Mouse (Mus musculus): Measurements from ENCODE around the gene Hbq1a. TPM values are rescaled to one million over a fixed set of nuclear protein-coding genes. Genes with fewer than 3 reads are reported as not detected.
A peak's percentile ranks its signal among the peaks of the same experiment; 100 is the strongest.
"Not testable (repeated sequence)": the region's sequence is repeated elsewhere in the genome, so short reads cannot be mapped to it uniquely, and the experiment has no call there.

Gene Hbq1a
- polyA plus RNA-seq, 1 experiment from 2014 or later: 0.40 TPM

DNA sequence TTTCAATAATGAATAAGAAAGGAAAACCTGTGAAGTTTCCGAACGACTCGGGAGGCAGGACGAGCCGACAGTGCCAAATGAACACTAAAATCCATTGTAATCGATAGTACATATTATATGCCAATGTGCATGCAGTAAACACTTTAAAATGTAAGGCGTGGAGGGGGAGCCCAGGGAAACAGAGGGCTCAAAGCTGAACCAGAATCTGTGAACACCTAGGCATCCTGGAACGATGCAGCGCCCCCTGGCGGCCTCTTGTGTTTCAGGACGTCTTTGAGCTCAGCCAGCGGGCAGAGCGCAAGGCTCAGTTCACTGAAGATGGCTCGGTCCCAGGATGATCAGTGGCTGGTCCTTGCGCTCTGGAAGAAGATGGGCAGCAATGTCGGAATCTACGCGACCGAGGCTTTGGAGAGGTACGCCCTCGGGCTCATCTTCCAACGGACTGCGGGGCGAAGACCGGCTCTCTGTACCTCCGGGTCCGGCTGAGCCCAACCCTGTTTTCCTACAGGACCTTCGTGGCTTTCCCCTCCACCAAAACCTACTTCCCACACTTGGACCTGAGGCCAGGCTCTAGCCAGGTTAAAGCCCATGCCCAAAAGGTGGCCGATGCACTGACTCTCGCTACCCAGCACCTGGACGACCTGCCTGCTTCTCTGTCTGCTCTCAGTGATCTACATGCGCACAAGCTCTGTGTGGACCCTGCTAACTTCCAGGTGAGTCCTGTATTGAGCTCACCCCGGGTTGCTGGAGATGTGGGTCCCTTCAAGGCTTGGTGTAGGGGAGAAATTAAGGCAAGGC is 13.0 kb upstream of the Hbq1a start, which contains the start of gene Hbq1b:
Gene Hbq1b, plus strand, starts transcription at position 271 of the 798 bp plus-strand sequence.
- peak within 1 kb of the TSS; percentile 59 for H3K4me2 ChIP-seq (replicated peaks)
- not testable (repeated sequence) for H3K9me3 ChIP-seq; H3K27me3 ChIP-seq (replicated peaks); H3K9ac ChIP-seq; H3K36me3 ChIP-seq; H3K27ac ChIP-seq; H3K4me1 ChIP-seq (replicated peaks)
- H3K4me3 ChIP-seq (replicated peaks): peak within 1 kb of the TSS; percentile 20; the same call in 1 of the 2 replicates
- 20% methylated on average over 32 of the region's 33 CpGs for WGBS
- ATAC-seq: peak; percentile 71

- Histone ChIP-seq H3K27me3 (replicated peaks) (peaks cover 4% of the 10 kb centered on the region; the same call in 1 of the 2 replicates), H3K36me3 (no peaks in the 10 kb centered on the region), H3K9me3 (no peaks in the 10 kb centered on the region), H3K4me1 (replicated peaks) (no peaks in the 10 kb centered on the region), H3K27ac (no peak overlapping the region), H3K4me2 (replicated peaks) (no peak overlapping the region), H3K9ac (no peak overlapping the region), H3K4me3 (replicated peaks) (no peak overlapping the region)
- 66% methylated on average over 9 of the region's 9 CpGs for WGBS
- no peak for ATAC-seq
These were observed 12.4 kb upstream of the Hbq1a start for GRCm38 (mm10) chr11:32287493-32287825.

GRCm38 (mm10) chr11:32292819-32293218 is 7.0 kb upstream of the Hbq1a start:
- H3K4me1 ChIP-seq (replicated peaks); H3K9ac ChIP-seq; H3K4me2 ChIP-seq (replicated peaks); H3K4me3 ChIP-seq (replicated peaks); H3K27me3 ChIP-seq (replicated peaks); H3K36me3 ChIP-seq; ATAC-seq; H3K9me3 ChIP-seq; H3K27ac ChIP-seq: not testable (repeated sequence)
- WGBS: 81% methylated on average over 4 of the region's 4 CpGs

DNA sequence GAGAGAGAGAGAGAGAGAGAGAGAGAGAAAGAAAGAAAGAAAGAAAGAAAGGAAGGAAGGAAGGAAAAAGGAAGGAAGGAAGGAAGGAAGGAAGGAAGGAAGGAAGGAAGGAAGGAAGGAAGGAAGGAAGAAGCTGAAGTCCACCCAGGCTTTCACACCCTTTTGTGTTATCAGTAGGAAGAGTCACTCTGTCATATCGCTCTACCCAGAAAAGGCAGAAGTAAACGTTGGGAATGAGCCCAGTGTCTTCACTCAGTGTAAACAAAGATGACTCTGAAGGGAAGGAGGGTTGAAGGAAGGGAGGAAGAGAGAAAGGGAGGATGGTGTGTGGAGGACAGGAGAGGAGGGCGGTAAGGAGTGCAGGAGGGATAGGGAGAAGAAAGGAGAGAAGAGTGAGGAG is 6.4 kb upstream of the Hbq1a start:
- not testable (repeated sequence) for H3K9ac ChIP-seq
- 49% methylated on average over 3 of the region's 3 CpGs for WGBS

GRCm38 (mm10) chr11:32296203-32296602 is 3.7 kb upstream of the Hbq1a start, which contains the start of gene Hba-a2:
Gene Hba-a2 (plus strand): TSS chr11:32296489.
- not testable (repeated sequence) for H3K27me3 ChIP-seq (replicated peaks); H3K9me3 ChIP-seq; H3K27ac ChIP-seq; H3K4me1 ChIP-seq (replicated peaks); H3K9ac ChIP-seq; H3K4me2 ChIP-seq (replicated peaks); H3K4me3 ChIP-seq (replicated peaks); H3K36me3 ChIP-seq
- peak; percentile 76 for ATAC-seq
- WGBS: no CpG with 5 or more reads among the region's 4 CpGs

More for the DNA sequence above, 6.4 kb upstream of the Hbq1a start:
- not testable (repeated sequence) for H3K4me3 ChIP-seq (replicated peaks); H3K4me1 ChIP-seq (replicated peaks); H3K27ac ChIP-seq; ATAC-seq; H3K9me3 ChIP-seq; H3K4me2 ChIP-seq (replicated peaks); H3K27me3 ChIP-seq (replicated peaks); H3K36me3 ChIP-seq

GRCm38 (mm10) chr11:32297417-32297816 is 2.5 kb upstream of the Hbq1a start:
- H3K4me3 ChIP-seq (replicated peaks); H3K4me1 ChIP-seq (replicated peaks); H3K4me2 ChIP-seq (replicated peaks); H3K27ac ChIP-seq; H3K9me3 ChIP-seq; H3K9ac ChIP-seq; ATAC-seq; H3K36me3 ChIP-seq: not testable (repeated sequence)
- WGBS: 29% methylated on average over 2 of the region's 2 CpGs
- H3K27me3 ChIP-seq (replicated peaks): peaks cover 11% of the 10 kb centered on the region; the same call in 1 of the 2 replicates

GRCm38 (mm10) chr11:32297866-32298531 is 1.9 kb upstream of the Hbq1a start:
- no peak for ATAC-seq

DNA sequence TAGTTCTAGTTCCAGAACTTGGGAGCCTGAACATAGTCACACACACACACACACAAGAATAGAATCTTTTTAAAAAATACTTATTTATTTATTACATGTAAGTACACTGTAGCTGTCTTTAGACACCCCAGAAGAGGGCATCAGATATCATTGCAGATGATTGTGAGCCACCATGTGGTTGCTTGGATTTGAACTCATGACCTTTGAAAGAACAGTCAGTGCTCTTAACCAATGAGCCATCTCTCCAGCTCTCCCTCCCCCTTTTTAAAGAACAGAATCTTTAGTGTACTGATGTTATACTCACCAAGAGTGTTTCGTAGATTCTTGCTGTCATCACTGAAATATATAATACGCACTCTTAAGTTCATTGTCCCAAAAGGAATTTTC is 1.3 kb upstream of the Hbq1a start:
- Histone ChIP-seq H3K4me2 (replicated peaks) (no peak overlapping the region), H3K9ac (no peak overlapping the region), H3K36me3 (no peaks in the 10 kb centered on the region), H3K9me3 (no peaks in the 10 kb centered on the region), H3K4me3 (replicated peaks) (no peak overlapping the region), H3K4me1 (replicated peaks) (no peaks in the 10 kb centered on the region), H3K27me3 (replicated peaks) (peaks cover 11% of the 10 kb centered on the region; the same call in 1 of the 2 replicates), H3K27ac (no peak overlapping the region)
- peak; percentile 3; the same call in 1 of the 2 replicates for ATAC-seq
- WGBS: 88% methylated on average over 2 of the region's 2 CpGs

More at GRCm38 (mm10) chr11:32297866-32298531, 1.9 kb upstream of the Hbq1a start:
- WGBS: 90% methylated on average over 1 of the region's 1 CpGs
- Histone ChIP-seq H3K4me1 (replicated peaks) (no peaks in the 10 kb centered on the region), H3K4me3 (replicated peaks) (no peak overlapping the region), H3K36me3 (no peaks in the 10 kb centered on the region), H3K9me3 (no peaks in the 10 kb centered on the region), H3K27ac (no peak overlapping the region), H3K27me3 (replicated peaks) (peaks cover 11% of the 10 kb centered on the region; the same call in 1 of the 2 replicates), H3K4me2 (replicated peaks) (no peak overlapping the region), H3K9ac (no peak overlapping the region)

DNA sequence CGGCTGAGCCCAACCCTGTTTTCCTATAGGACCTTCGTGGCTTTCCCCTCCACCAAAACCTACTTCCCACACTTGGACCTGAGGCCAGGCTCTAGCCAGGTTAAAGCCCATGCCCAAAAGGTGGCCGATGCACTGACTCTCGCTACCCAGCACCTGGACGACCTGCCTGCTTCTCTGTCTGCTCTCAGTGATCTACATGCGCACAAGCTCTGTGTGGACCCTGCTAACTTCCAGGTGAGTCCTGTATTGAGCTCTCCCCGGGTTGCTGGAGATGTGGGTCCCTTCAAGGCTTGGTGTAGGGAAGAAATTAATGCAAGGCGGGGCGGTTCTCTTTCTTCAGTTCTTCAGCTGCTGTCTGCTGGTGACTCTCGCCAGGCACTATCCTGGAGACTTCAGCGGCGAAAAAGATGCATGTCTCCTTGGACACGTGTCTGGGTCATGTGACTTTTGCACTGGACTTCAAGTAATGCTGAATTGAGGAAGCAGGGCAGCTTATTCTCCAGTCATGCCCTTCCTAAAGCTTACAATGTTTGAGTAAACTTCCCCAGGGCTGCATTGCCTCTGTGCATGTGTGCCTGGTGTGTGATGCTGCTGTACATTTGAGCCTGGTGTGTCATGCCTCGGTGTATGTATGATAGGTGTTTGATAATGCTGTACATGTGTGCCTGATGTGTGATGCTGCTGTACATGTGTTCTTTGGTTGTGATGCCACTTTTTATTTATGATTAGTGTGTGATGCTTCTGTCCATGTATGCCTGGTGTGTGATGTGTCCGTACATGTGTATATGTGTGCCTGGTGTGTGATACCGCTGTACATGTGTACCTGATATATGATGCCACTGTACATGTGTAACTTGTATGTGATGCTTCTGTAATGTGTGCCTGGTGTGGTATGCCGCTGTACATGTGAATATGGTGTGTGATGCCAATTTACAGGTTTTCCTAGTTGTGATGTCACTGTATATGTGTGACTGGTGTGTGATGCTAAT is 704 bp downstream of the Hbq1a start:
- H3K4me1 ChIP-seq (replicated peaks): no peaks in the 10 kb centered on the region
- H3K9me3 ChIP-seq: no peaks in the 10 kb centered on the region
- H3K9ac ChIP-seq: no peak overlapping the region
- H3K4me2 ChIP-seq (replicated peaks): peak overlapping the region; percentile 50
- H3K36me3 ChIP-seq: no peaks in the 10 kb centered on the region
- H3K27ac ChIP-seq: no peak overlapping the region
- peaks cover 11% of the 10 kb centered on the region; the same call in 1 of the 2 replicates for H3K27me3 ChIP-seq (replicated peaks)
- WGBS: 47% methylated on average over 15 of the region's 17 CpGs
- ATAC-seq: peak; percentile 29; the same call in 1 of the 2 replicates
- H3K4me3 ChIP-seq (replicated peaks): no peak overlapping the region

DNA sequence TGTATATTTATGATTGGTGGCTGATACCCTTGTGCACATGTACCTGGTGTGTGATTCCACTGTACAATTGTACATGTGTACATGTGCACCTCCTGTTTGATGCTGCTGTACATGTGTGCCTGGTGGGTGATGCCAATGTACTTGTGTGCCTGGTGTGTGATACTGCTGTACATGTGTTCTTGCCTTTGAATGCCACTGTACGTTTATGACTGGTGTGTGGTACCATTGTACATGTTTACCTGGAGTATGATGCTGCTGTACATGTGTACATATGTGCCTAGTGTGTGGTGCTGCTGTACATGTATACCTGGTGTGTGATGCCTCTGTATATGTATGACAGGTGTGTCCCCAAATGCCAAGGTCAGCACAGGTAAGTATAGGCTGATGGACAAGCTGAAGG is 1.6 kb downstream of the Hbq1a start:
- no peak overlapping the region for H3K4me2 ChIP-seq (replicated peaks)
- H3K9ac ChIP-seq: no peak overlapping the region
- H3K4me3 ChIP-seq (replicated peaks): no peak overlapping the region
- H3K36me3 ChIP-seq: no peaks in the 10 kb centered on the region
- no peaks in the 10 kb centered on the region for H3K9me3 ChIP-seq
- no peak overlapping the region for H3K27ac ChIP-seq
- ATAC-seq: no peak
- 76% methylated on average over 1 of the region's 1 CpGs for WGBS
- peaks cover 11% of the 10 kb centered on the region; the same call in 1 of the 2 replicates for H3K27me3 ChIP-seq (replicated peaks)
- H3K4me1 ChIP-seq (replicated peaks): no peaks in the 10 kb centered on the region

GRCm38 (mm10) chr11:32302824-32303419 is 3.1 kb downstream of the Hbq1a start:
- H3K4me3 ChIP-seq (replicated peaks): no peak overlapping the region
- H3K9me3 ChIP-seq: no peaks in the 10 kb centered on the region
- no peak overlapping the region for H3K4me2 ChIP-seq (replicated peaks)
- no peak overlapping the region for H3K27ac ChIP-seq
- no peaks in the 10 kb centered on the region for H3K36me3 ChIP-seq
- 35% methylated on average over 2 of the region's 2 CpGs for WGBS
- H3K9ac ChIP-seq: no peak overlapping the region
- H3K4me1 ChIP-seq (replicated peaks): no peaks in the 10 kb centered on the region
- no peak for ATAC-seq
- H3K27me3 ChIP-seq (replicated peaks): peaks cover 11% of the 10 kb centered on the region; the same call in 1 of the 2 replicates

All from intestine, embryonic 15.5 days (tissue).